Comparison of ENCODE assay signal across 1 mouse cellular context in the genomic region with DNA sequence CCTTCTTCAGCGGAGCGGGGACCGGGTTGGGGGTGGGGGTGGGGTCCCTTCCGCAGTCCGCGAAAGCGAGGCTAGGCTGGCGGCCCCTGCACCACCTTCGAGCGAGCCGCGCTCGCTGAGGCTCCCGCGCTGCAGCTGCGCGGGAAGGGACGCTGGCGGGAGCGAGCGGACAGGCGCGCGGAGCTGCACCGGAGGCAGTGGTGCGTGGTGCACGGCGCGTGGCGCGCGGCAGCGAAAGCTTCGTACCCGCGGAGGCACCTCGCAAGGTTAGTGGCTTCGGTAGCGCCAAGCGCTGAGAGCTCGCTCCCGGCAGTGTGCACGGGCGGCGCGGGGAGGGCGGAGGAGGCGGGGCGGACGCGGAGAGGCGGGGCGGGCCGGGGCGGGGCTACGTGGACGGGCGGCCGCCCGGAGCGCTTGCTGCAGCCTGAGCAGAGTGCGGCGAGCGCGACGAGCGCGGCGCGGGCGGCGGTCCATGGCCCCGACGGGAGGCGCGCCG.
TF ChIP-seq lines count a peak whose summit lies in the region.

A gene (plus strand): TSS at position 417 of the 496 bp plus-strand sequence.

TF ChIP-seq in CH12.LX, 34 proteins besides CTCF, POLR2A, EP300 and RAD21 (continued from another document):
- TF ChIP-seq E2F4 (IDR thresholded peaks at IDR 0.05; ENCODE audit: insufficient replicate concordance, low read depth, low read length) (no peak), MAX (IDR thresholded peaks at IDR 0.05; ENCODE audit: low read length) (no peak), IRF4 (IDR thresholded peaks at IDR 0.05; ENCODE audit: low read depth, low read length) (no peak), ETS1 (conservative IDR thresholded peaks at IDR 0.05; ENCODE audit: low read depth, low read length) (no peak), RCOR1 (conservative IDR thresholded peaks at IDR 0.05; ENCODE audit: low read depth, low read length) (no peak), SMC3 (IDR thresholded peaks at IDR 0.05; ENCODE audit: low read depth, low read length) (no peak), POLR2AphosphoS2 (IDR thresholded peaks at IDR 0.05; ENCODE audit: low read depth, low read length) (no peak), NELFE (IDR thresholded peaks at IDR 0.05; ENCODE audit: low read depth, low read length) (no peak), MYC (IDR thresholded peaks at IDR 0.05; ENCODE audit: low read depth, low read length) (no peak), MAZ (IDR thresholded peaks at IDR 0.05; ENCODE audit: low read depth, low read length) (0 out of 2 replicates have a peak, but pooled peaks have one; percentile 55), USF1 (IDR thresholded peaks at IDR 0.05; ENCODE audit: low read depth, low read length) (no peak), ELF1 (IDR thresholded peaks at IDR 0.05; ENCODE audit: low read depth, low read length) (no peak), PAX5 (IDR thresholded peaks at IDR 0.05; ENCODE audit: low read length) (no peak), GABPA (IDR thresholded peaks at IDR 0.05; ENCODE audit: insufficient replicate concordance, low read depth, low read length) (no peak)
